Mouse (Mus musculus) megakaryocyte, embryonic 14.5 days (primary cell): ENCODE data around the gene Nacc1.

Experiments
- FLI1 ChIP-seq: IDR thresholded peaks from 2 replicates; pipeline ENCODE4 v1.6.1; 2012; ENCODE audit warnings: low read length, inconsistent platforms, mixed read lengths
- GATA1 ChIP-seq: IDR thresholded peaks from 3 replicates; pipeline ENCODE4 v1.6.1; 2012; ENCODE audit warnings: mixed read lengths, low read length, inconsistent platforms, borderline replicate concordance

DNA sequence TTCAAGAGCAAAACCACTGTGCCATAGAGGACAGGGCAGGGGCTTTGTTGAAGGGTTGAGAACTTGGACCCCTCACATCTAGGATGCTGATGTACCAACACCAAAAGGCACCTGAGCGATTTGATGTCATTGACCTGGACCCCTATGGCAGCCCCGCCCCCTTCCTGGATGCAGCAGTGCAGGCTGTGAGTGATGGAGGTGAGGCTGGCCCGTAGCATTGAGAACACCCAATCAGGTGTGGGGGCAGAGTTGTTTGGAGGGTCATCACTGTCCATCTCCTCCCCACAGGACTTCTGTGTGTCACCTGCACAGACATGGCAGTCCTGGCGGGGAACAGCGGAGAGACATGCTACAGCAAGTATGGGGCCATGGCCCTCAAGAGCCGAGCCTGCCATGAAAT lies 7.5 kb upstream of the Nacc1 start:
- TF ChIP-seq GATA1 (no peak), FLI1 (no peak)
